ENCODE assay signal across 9 mouse cellular contexts in genomic region chr6:90324991-90325390, GRCm38 (mm10). TPM values are rescaled to one million over a fixed set of nuclear protein-coding genes. Genes with fewer than 3 reads are reported as not detected.
DNase-seq lines count a peak whose midpoint lies in the region; ATAC-seq and TF ChIP-seq lines count a peak whose summit lies in the region.
"Had no signal": no experiment of that assay in that cellular context is flagged by ENCODE, and none has a peak within 500 bp of the region (broad histone marks: within the 10 kb centered on the region; RNA-seq: fewer than 3 reads in every experiment).

Chst13 (minus strand) TSS chr6:90325185.

- no peak within 1 kb of the TSS for H3K9ac ChIP-seq in kidney, embryonic 14.5 days (ENCODE audit: low read depth, low read length)

- H3K27me3 ChIP-seq in E14TG2a.4 (ENCODE audit: insufficient read depth, low read length), result peaks cover 44% of the 10 kb centered on the region
- 0 out of 2 replicates have a peak, but pooled peaks cover 2% of the 10 kb centered on the region for H3K27me3 ChIP-seq in kidney, embryonic 14.5 days (ENCODE audit: control insufficient read depth, insufficient read depth, low read length)

- H3K4me2 ChIP-seq in kidney, embryonic 14.5 days (replicated peaks; ENCODE audit: low read depth, low read length), result peak within 1 kb of the TSS; percentile 46

- H3K4me1 ChIP-seq in E14TG2a.4 (replicated peaks; ENCODE audit: low read depth, low read length), result peaks cover 20% of the 10 kb centered on the region
- H3K4me1 ChIP-seq in bone marrow, adult 2 months (ENCODE audit: control insufficient read depth, insufficient read depth, low read length), result no peaks in the 10 kb centered on the region; the same call in 1 of the 2 replicates
- peaks cover 10% of the 10 kb centered on the region; the same call in 1 of the 2 replicates for H3K4me1 ChIP-seq in kidney, embryonic 14.5 days (ENCODE audit: control insufficient read depth, insufficient read depth, low read length)

- peak within 1 kb of the TSS; percentile 20; the same call in 1 of the 2 replicates for H3K27ac ChIP-seq in bone marrow, adult 2 months (ENCODE audit: control insufficient read depth, insufficient read depth, low read depth, low read length, poor library complexity)
- H3K27ac ChIP-seq in kidney, embryonic 14.5 days (ENCODE audit: low read depth, low read length), result no peak within 1 kb of the TSS

- TF ChIP-seq POLR2A in bone marrow, adult 2 months (IDR thresholded peaks at IDR 0.05; ENCODE audit: borderline replicate concordance, control insufficient read depth, low read depth, low read length), result peak; percentile 49; the same call in 1 of the 2 replicates

- intact Hi-C loops in gastrocnemius, postnatal 36 days (cut with DNase I), result no loop called here
- intact Hi-C loops in left cerebral cortex, postnatal 36 days (cut with DNase I), result no loop called here

- no peaks in the 10 kb centered on the region for H3K9me3 ChIP-seq in E14TG2a.4 (ENCODE audit: low read length)
- H3K9me3 ChIP-seq in kidney, embryonic 14.5 days (ENCODE audit: control insufficient read depth, low read length), result no peaks in the 10 kb centered on the region

- H3K4me3 ChIP-seq in E14TG2a.4 (replicated peaks; ENCODE audit: low read length), result peak within 1 kb of the TSS; percentile 69
- peak within 1 kb of the TSS; percentile 55 for H3K4me3 ChIP-seq in bone marrow, adult 2 months (replicated peaks; ENCODE audit: control insufficient read depth, low read depth, low read length)
- peak within 1 kb of the TSS; percentile 29 for H3K4me3 ChIP-seq in kidney, embryonic 14.5 days (ENCODE audit: low read length)
- H3K4me3 ChIP-seq: myocyte had no signal

- ATAC-seq in kidney, embryonic 14.5 days (ENCODE audit: low FRiP score, low TSS enrichment), result peak; percentile 67

- H3K36me3 ChIP-seq in E14TG2a.4 (ENCODE audit: insufficient read depth, low read length), result no peaks in the 10 kb centered on the region
- no peaks in the 10 kb centered on the region for H3K36me3 ChIP-seq in kidney, embryonic 14.5 days (ENCODE audit: control insufficient read depth, insufficient read depth, low read length)

- WGBS in bone marrow, adult 2 months, result 3% methylated on average over 22 of the region's 22 CpGs
- 2% methylated on average over 22 of the region's 22 CpGs for WGBS in kidney, embryonic 14.5 days

- no peak for TF ChIP-seq CTCF in E14TG2a.4 (conservative IDR thresholded peaks at IDR 0.05; ENCODE audit: low read length)
- TF ChIP-seq CTCF in bone marrow, adult 2 months (IDR thresholded peaks at IDR 0.05; ENCODE audit: control insufficient read depth, insufficient read depth, low read length), result no peak

- DNase-seq in gastrocnemius, postnatal 36 days, result peak; percentile 25 to 34
- DNase-seq in lung, postnatal 14 days, result peak; percentile 20
- DNase-seq in yolk sac, embryonic 10.5 days (ENCODE audit: low spot score), result peak; percentile 59
- DNase-seq in left cerebral cortex, postnatal 36 days (ENCODE audit: low spot score in 2 of 2), result no peak
- no peak for DNase-seq in frontal cortex, postnatal 14 days (ENCODE audit: low spot score in 2 of 2)

RNA-seq across cellular contexts. Expression of gene Chst13, which starts in this region (rescaled TPM):
- polyA plus RNA-seq in bone marrow, adult 2 months (2011; ENCODE audit: insufficient read depth, insufficient read length, low replicate concordance, missing spikeins), result 1.4 and 2.4 TPM in 2 replicates
- not detected for total RNA-seq in gastrocnemius, postnatal 36 days (2021)
- polyA plus RNA-seq in kidney, embryonic 14.5 days (2014; fragmentation: Nextera tagmentation; extraction: Ambion mirVana), result 4.1 and 4.8 TPM in 2 replicates
- total RNA-seq in left cerebral cortex, postnatal 36 days (2021), result not detected

Comparison
In these comparisons a context has a peak if more than half of its experiments do, and no peak if none do; other contexts are left out.
1. Peak in DNase-seq in gastrocnemius, postnatal 36 days; RNA of the gene not detected or under 1 TPM.
2. DNase-seq: peak in lung, postnatal 14 days (single experiment) and yolk sac, embryonic 10.5 days (single experiment); none in left cerebral cortex, postnatal 36 days (0 of 2) and frontal cortex, postnatal 14 days (0 of 2).
3. Peak in every context shown above with its lines, with median percentiles within 50 percentile points of each other: H3K4me3 ChIP-seq.